In the genomic region with DNA sequence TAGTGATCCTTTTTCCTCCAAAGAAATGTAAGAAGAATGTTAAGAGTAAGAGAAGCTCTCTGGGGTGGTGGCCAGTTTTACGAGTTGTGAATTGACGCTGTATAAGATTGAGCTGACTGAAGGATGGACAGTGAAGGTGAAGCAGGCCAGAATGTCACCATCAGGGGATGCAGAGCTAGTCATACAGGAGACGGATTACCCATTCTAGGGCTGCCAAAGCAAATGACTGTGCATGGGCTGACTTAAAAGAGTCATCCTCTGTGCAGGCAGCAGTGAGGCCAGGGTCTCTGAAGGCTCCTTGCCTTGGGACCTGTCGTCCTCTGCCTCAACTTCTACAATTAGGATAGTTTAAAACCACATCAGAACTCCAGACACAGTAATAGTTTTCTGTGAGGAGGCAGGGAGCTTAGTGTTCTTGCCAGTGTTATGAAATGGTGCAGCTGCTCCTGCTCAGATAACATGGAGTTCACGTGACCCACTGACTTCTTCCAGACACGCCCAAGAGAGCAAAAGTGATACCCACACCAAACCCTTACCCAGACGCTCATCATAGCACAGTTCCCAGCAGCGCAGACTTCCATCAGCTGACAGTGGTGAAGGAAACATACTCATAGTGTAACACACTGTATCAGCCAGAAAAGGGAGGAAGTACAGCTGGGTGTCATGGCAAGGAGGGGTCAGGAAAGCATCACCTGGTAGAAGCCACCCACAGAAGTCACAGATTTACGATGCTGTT, we compare ENCODE assay signal across 12 mouse cellular contexts. TPM values are rescaled to one million over a fixed set of nuclear protein-coding genes. Genes with fewer than 3 reads are reported as not detected.
DNase-seq lines count a peak whose midpoint lies in the region; ATAC-seq and TF ChIP-seq lines count a peak whose summit lies in the region.
"Had no signal": no experiment of that assay in that cellular context is flagged by ENCODE, and none has a peak within 500 bp of the region (broad histone marks: within the 10 kb centered on the region; RNA-seq: fewer than 3 reads in every experiment).

No protein-coding gene starts in this region.

- no peak for TF ChIP-seq EP300 in lung, postnatal 0 days (IDR thresholded peaks at IDR 0.05)

- no peak overlapping the region for H3K27ac ChIP-seq in lung, embryonic 15.5 days
- H3K27ac ChIP-seq in lung, postnatal 0 days (ENCODE audit: low read length): no peak overlapping the region
- no peak overlapping the region for H3K27ac ChIP-seq in forebrain, embryonic 16.5 days (ENCODE audit: low read length)
- H3K27ac ChIP-seq: hindbrain, embryonic 14.5 days had no signal

- 63% methylated on average over 9 of the region's 9 CpGs for WGBS in lung, embryonic 15.5 days
- 71% methylated on average over 9 of the region's 9 CpGs for WGBS in lung, postnatal 0 days
- WGBS in forebrain, embryonic 16.5 days: 92% methylated on average over 9 of the region's 9 CpGs

- TF ChIP-seq CTCF in lung, postnatal 0 days (IDR thresholded peaks at IDR 0.05): no peak

- DNase-seq in lung, postnatal 0 days (ENCODE audit: low spot score): no peak
- DNase-seq in c-Kit-positive CD71-positive TER-119-negative erythroid progenitor cells, embryonic 14.5 days (ENCODE audit: low read depth): peak; percentile 39
- no peak for DNase-seq in kidney, postnatal 4 days
- DNase-seq in right cerebral cortex, adult 18-20 months: no peak
- DNase-seq: forebrain, postnatal 0 days; left cerebral cortex, postnatal 4 days; thymus, adult 2 months had no signal

- peak; percentile 46; the same call in 1 of the 2 replicates for ATAC-seq in lung, embryonic 15.5 days (ENCODE audit: borderline replicate concordance, extremely low read depth, low FRiP score, low TSS enrichment)
- ATAC-seq in lung, postnatal 0 days: no peak
- ATAC-seq in hematopoietic stem cell, adult 5-6 weeks (replicated peaks in 1 of 2; ENCODE audit: insufficient read depth in 1 of 2, low FRiP score in 2 of 2, low TSS enrichment in 1 of 2, low read depth in 1 of 2, poor library complexity in 2 of 2, severe bottlenecking in 2 of 2): peak; percentile 32; a peak in 2 of 4 replicates
- ATAC-seq in forebrain, embryonic 16.5 days: no peak
- ATAC-seq: forebrain, postnatal 0 days had no signal

- H3ac ChIP-seq in myocyte (ENCODE audit: control insufficient read depth, insufficient read length): no peak overlapping the region

- no peak overlapping the region for H3K4me3 ChIP-seq in lung, embryonic 15.5 days
- no peak overlapping the region for H3K4me3 ChIP-seq in lung, postnatal 0 days (ENCODE audit: low read depth, low read length)
- H3K4me3 ChIP-seq in myocyte: no peak overlapping the region
- no peak overlapping the region for H3K4me3 ChIP-seq in forebrain, embryonic 16.5 days (replicated peaks; ENCODE audit: low read length)

- H3K36me3 ChIP-seq in lung, embryonic 15.5 days: peaks cover 29% of the 10 kb centered on the region; the same call in 1 of the 2 replicates
- H3K36me3 ChIP-seq in lung, postnatal 0 days (ENCODE audit: insufficient read depth, low read length): peaks cover 12% of the 10 kb centered on the region
- H3K36me3 ChIP-seq in myocyte (ENCODE audit: control insufficient read depth, insufficient read depth): peaks cover 10% of the 10 kb centered on the region
- H3K36me3 ChIP-seq in forebrain, embryonic 16.5 days (ENCODE audit: control insufficient read depth, insufficient read depth): peaks cover 2% of the 10 kb centered on the region; the same call in 1 of the 2 replicates

- H3K79me2 ChIP-seq in myocyte (ENCODE audit: control insufficient read depth, insufficient read depth): no peaks in the 10 kb centered on the region

- no peak for TF ChIP-seq POLR2A in myocyte (IDR thresholded peaks at IDR 0.05; ENCODE audit: insufficient read length, low read depth)

- no peaks in the 10 kb centered on the region for H3K4me1 ChIP-seq in lung, embryonic 15.5 days
- 0 out of 2 replicates have a peak, but pooled peaks cover 3% of the 10 kb centered on the region for H3K4me1 ChIP-seq in lung, postnatal 0 days (ENCODE audit: insufficient read depth, low read depth, low read length)
- no peaks in the 10 kb centered on the region for H3K4me1 ChIP-seq in forebrain, embryonic 16.5 days (replicated peaks; ENCODE audit: control insufficient read depth, insufficient read depth, low read length)

- no peak overlapping the region for H3K9ac ChIP-seq in lung, embryonic 15.5 days
- H3K9ac ChIP-seq in lung, postnatal 0 days (replicated peaks; ENCODE audit: low read depth): no peak overlapping the region
- no peak overlapping the region for H3K9ac ChIP-seq in forebrain, embryonic 16.5 days (replicated peaks; ENCODE audit: low read depth, low read length)
- H3K9ac ChIP-seq: forebrain, postnatal 0 days; hindbrain, embryonic 14.5 days had no signal

- H3K4me2 ChIP-seq in lung, embryonic 15.5 days: no peak overlapping the region
- H3K4me2 ChIP-seq in lung, postnatal 0 days (replicated peaks; ENCODE audit: low read depth, low read length): no peak overlapping the region
- H3K4me2 ChIP-seq in myocyte (ENCODE audit: low read depth): no peak overlapping the region
- H3K4me2 ChIP-seq in forebrain, embryonic 16.5 days (ENCODE audit: low read length): no peak overlapping the region
- H3K4me2 ChIP-seq: hindbrain, embryonic 14.5 days had no signal

- H3K27me3 ChIP-seq in lung, embryonic 15.5 days: no peaks in the 10 kb centered on the region
- no peaks in the 10 kb centered on the region for H3K27me3 ChIP-seq in lung, postnatal 0 days (replicated peaks; ENCODE audit: insufficient read depth, low read length)
- H3K27me3 ChIP-seq in myocyte (ENCODE audit: control insufficient read depth, insufficient read depth, insufficient read length): no peaks in the 10 kb centered on the region
- no peaks in the 10 kb centered on the region for H3K27me3 ChIP-seq in forebrain, embryonic 16.5 days (replicated peaks; ENCODE audit: control insufficient read depth, insufficient read depth, low read length)

- H3K9me3 ChIP-seq in lung, embryonic 15.5 days: no peaks in the 10 kb centered on the region
- H3K9me3 ChIP-seq in lung, postnatal 0 days (ENCODE audit: low read length): no peaks in the 10 kb centered on the region
- no peaks in the 10 kb centered on the region for H3K9me3 ChIP-seq in forebrain, embryonic 16.5 days (ENCODE audit: control insufficient read depth, low read length)

TF ChIP-seq in myocyte, 11 proteins besides CTCF, POLR2A, EP300 and RAD21:
- TF ChIP-seq MYOG (IDR thresholded peaks at IDR 0.05; ENCODE audit: control insufficient read depth in 1 of 3, insufficient read depth in 1 of 3, insufficient read length in 2 of 3, low read depth in 2 of 3) (peak in 2 of 3 experiments; percentile 47 to 89), USF1 (IDR thresholded peaks at IDR 0.05; ENCODE audit: low read depth) (peak; percentile 75), E2F4 (IDR thresholded peaks at IDR 0.05; ENCODE audit: insufficient read depth) (no peak), TCF12 (IDR thresholded peaks at IDR 0.05; ENCODE audit: insufficient read depth, poor library complexity, severe bottlenecking) (peak; percentile 29), MAX (IDR thresholded peaks at IDR 0.05; ENCODE audit: low read depth) (no peak), POLR2AphosphoS2 (IDR thresholded peaks at IDR 0.05; ENCODE audit: insufficient read length, low read depth) (no peak), MYOD1 (IDR thresholded peaks at IDR 0.05; ENCODE audit: control insufficient read depth in 1 of 3, insufficient read length in 2 of 3, low read depth in 2 of 3) (peak; percentile 51 to 75 (median 60))

RNA-seq across cellular contexts. Expression of a gene that starts 56.9 kb away (rescaled TPM):
- polyA plus RNA-seq in lung, embryonic 15.5 days (2015; fragmentation: Nextera tagmentation; extraction: Ambion mirVana): 89.5 and 95.1 TPM in 2 replicates
- 76.4 and 92.6 TPM in 2 replicates for polyA plus RNA-seq in lung, postnatal 0 days (2015; fragmentation: Nextera tagmentation; extraction: Ambion mirVana)
- total RNA-seq in hematopoietic stem cell, adult 5-6 weeks (2017): 52.4 and 67.0 TPM in 2 replicates
- polyA plus RNA-seq in myocyte (2012; fragmentation: generic; extraction: Trizol): 29.9 TPM
- 53.7 and 61.6 TPM in 2 replicates for polyA plus RNA-seq in forebrain, embryonic 16.5 days (2015; fragmentation: Nextera tagmentation; extraction: Ambion mirVana)

Comparison
In these comparisons a context has a peak if more than half of its experiments do, and no peak if none do; other contexts are left out.
1. ATAC-seq: peak in lung, embryonic 15.5 days (single experiment) and hematopoietic stem cell, adult 5-6 weeks (2 of 2); none in lung, postnatal 0 days (single experiment) and forebrain, embryonic 16.5 days (single experiment).